Mouse (Mus musculus) left cerebral cortex, adult 2 months (tissue): Measurements from ENCODE around the gene Siglecg. TPM values are rescaled to one million over a fixed set of nuclear protein-coding genes. Genes with fewer than 3 reads are reported as not detected.
A peak's percentile ranks its signal among the peaks of the same experiment; 100 is the strongest.

Source experiments
- DNase-seq, 2 experiments: peaks; one replicate each; pipeline ENCODE4 v3.0.0; 2021 to 2022; ENCODE audit warnings: low spot score in 2 of 2, mixed read lengths in 1 of 2; ENCODE audit errors: extremely low spot score in 1 of 2
- H3K27ac ChIP-seq: fragments of 200-600 bp; 2 replicates; pipeline ENCODE4 v1.8.1; 2022
- H3K4me3 ChIP-seq: fragments of 200-600 bp; 2 replicates; pipeline ENCODE4 v1.8.1; 2022
- CTCF ChIP-seq: fragments of 200-600 bp; IDR thresholded peaks from 2 replicates; pipeline ENCODE4 v1.8.1; 2022; ENCODE audit warnings: antibody characterized with exemption, mild to moderate bottlenecking, moderate library complexity
- intact Hi-C: fragments of 180-260 bp; cut with DNase I; formaldehyde crosslinking; loops from one replicate; pipeline ENCODE4 v1.15.1; 2025
- total RNA-seq, 2 experiments: library from RNA; stranded (reverse); gene quantifications; 2 replicates each; pipeline ENCODE4 v1.2.3; 2021

Gene Siglecg
- total RNA-seq, 2 experiments from 2014 or later: not detected

- intact Hi-C loops: loop anchor here (5.0 to 10.0 kb wide), 3 partner anchors 49 to 231 kb away; partner anchors contain the start of genes Ctu1, Iglon5 and Zfp715
- Histone ChIP-seq H3K27ac (peak overlapping the region; percentile 89), H3K4me3 (peak overlapping the region; percentile 56)
- no peak for TF ChIP-seq CTCF
- peak; percentile 70 to 71 for DNase-seq
These were observed 35.3 kb downstream of the Siglecg start for GRCm38 (mm10) chr7:43443126-43443916.

- Histone ChIP-seq H3K27ac (peak within 1 kb of the TSS; percentile 89), H3K4me3 (peak within 1 kb of the TSS; percentile 56)
- intact Hi-C loops: loop anchor here (5.0 to 10.0 kb wide), 3 partner anchors 48 to 231 kb away; partner anchors contain the start of genes Ctu1, Iglon5 and Zfp715
- DNase-seq: peak; percentile 91 to 94
- TF ChIP-seq CTCF: no peak
These were observed 35.9 kb downstream of the Siglecg start, which contains the start of the genes Etfb and Gm45233 for GRCm38 (mm10) chr7:43443917-43444293. TSS of gene Etfb (plus strand) at chr7:43444083. TSS of gene Gm45233 (plus strand) at chr7:43444128.

GRCm38 (mm10) chr7:43447801-43448200, 39.8 kb downstream of the Siglecg start:
- DNase-seq: no peak
- Histone ChIP-seq H3K4me3 (no peak overlapping the region), H3K27ac (no peak overlapping the region)
- TF ChIP-seq CTCF: no peak
- intact Hi-C loops: loop anchor here (10.0 kb wide), 1 partner anchor 227 kb away; the partner anchor contains the start of gene Ctu1

DNA sequence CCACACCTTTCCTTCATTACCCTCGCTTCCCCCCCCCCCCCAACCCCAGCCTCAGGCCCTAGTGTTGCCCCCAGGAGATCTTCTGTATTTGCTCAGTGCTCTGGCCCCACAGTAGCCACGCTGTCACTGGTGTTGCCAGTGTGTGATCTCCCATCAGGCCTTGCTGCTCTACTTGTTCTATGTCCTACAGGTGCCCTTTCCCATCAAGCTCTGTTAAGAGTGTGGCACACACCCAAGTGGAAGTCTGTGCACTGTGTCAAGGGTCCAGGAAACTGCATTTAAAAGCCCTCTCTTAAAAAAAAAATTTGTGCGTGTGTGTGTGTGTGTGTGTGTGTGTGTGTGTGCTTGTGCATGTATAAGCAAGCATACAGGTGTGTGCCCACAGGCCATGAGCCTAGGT, 40.2 kb downstream of the Siglecg start:
- H3K27ac ChIP-seq: no peak overlapping the region
- no peak for TF ChIP-seq CTCF
- H3K4me3 ChIP-seq: no peak overlapping the region
- DNase-seq: no peak
- intact Hi-C loops: loop anchor here (10.0 kb wide), 1 partner anchor 227 kb away; the partner anchor contains the start of gene Ctu1

GRCm38 (mm10) chr7:43449811-43450210, 41.8 kb downstream of the Siglecg start:
- no peak overlapping the region for H3K4me3 ChIP-seq
- no peak for DNase-seq
- H3K27ac ChIP-seq: no peak overlapping the region
- intact Hi-C loops: loop anchor here (10.0 kb wide), 1 partner anchor 225 kb away; the partner anchor contains the start of gene Ctu1
- TF ChIP-seq CTCF: no peak

- no peak for DNase-seq
- no peak overlapping the region for H3K27ac ChIP-seq
- intact Hi-C loops: no loop called here
- no peak for TF ChIP-seq CTCF
- no peak overlapping the region for H3K4me3 ChIP-seq
These were observed 43.7 kb downstream of the Siglecg start for GRCm38 (mm10) chr7:43451726-43452125.

GRCm38 (mm10) chr7:43452609-43453008, 44.6 kb downstream of the Siglecg start:
- intact Hi-C loops: no loop called here
- no peak overlapping the region for H3K4me3 ChIP-seq
- TF ChIP-seq CTCF: peak; percentile 11

DNA sequence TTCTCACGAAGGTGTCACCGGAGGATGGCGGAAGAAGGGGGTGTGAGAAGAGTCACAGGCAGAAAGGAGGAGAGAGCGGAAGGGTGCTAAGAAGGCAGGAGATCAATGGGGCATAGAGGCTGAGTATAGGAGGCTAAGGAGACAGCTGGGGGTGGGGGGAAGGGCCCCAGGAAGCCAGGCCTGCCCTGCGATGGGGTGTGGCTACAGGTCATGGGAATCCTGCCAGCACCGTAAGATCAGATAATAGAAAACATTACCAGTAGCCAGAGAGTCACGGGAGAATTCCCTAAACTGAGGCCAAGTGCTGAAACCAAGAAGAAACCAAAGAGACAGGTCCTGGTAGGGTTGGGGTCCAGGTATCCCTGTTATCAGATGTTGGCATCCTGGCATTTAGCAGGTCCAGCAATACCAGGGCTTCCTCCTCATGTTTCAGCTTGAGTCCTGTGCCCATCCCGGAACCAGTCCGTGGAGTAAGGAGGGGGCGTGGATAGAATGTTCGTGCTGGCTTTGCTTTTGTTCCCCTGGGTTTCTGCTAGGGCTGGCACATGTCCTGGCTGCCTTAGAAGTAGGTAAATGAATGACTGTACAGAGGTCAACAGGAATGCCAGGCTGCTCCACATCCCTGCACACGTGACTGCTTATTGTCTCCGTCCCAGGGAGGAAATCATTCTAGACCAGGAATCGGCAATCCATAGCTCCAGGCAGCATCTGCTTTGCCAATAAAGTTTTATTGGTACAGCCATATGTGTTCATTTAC, 45.8 kb downstream of the Siglecg start:
- Histone ChIP-seq H3K4me3 (no peak overlapping the region), H3K27ac (no peak overlapping the region)
- no peak for TF ChIP-seq CTCF
- no peak for DNase-seq
- intact Hi-C loops: no loop called here

More at GRCm38 (mm10) chr7:43452609-43453008, 44.6 kb downstream of the Siglecg start:
- no peak overlapping the region for H3K27ac ChIP-seq
- no peak for DNase-seq

- DNase-seq: no peak
- Histone ChIP-seq H3K27ac (no peak overlapping the region), H3K4me3 (no peak overlapping the region)
- intact Hi-C loops: no loop called here
- TF ChIP-seq CTCF: no peak
These were observed 46.4 kb downstream of the Siglecg start for GRCm38 (mm10) chr7:43454371-43454770.

DNA sequence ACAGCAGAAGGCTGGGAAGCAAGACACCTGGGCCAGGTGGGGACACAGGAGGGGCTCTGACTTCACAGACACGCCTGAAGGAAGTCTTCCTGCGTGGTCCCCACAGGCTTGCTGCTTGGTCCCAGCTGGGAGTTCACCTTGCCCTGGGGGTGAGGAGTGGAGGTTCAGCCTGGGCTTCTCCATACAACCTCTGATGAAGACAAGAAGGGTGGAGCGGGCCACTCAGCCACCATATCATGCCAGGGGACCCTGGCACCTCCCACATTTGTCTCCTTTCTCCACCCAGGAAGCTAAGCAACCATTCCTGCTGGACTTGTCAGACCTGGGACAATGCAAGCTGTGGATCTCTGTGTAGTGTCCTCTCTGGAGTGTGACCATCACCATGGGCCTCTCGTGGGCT, 54.8 kb downstream of the Siglecg start, which contains the start of gene Vsig10l:
TSS of gene Vsig10l (plus strand) at position 301 of the 400 bp plus-strand sequence.
- no peak for DNase-seq
- no peak for TF ChIP-seq CTCF
- no peak within 1 kb of the TSS for H3K4me3 ChIP-seq
- intact Hi-C loops: no loop called here
- no peak within 1 kb of the TSS for H3K27ac ChIP-seq

DNA sequence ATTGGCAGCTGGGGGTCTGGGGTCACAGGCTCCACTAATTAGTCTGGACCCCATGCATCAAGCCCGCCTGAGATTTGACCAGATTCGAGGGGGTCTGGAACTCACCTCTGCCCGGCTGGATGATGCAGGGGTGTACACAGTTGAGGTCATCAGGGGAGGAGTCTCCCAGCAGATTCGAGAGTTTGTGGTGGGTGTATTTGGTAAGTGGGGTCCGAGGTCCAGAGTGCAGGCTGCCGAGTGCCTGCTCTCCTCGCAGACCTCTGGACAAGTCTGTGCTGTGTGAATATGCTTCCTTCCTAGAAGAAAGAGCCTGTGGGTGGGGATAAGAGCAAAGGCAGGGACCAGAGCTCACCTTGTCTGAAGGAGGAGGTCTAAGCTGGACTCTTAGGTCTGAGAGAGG, 56.0 kb downstream of the Siglecg start:
- intact Hi-C loops: no loop called here
- TF ChIP-seq CTCF: no peak
- Histone ChIP-seq H3K4me3 (no peak overlapping the region), H3K27ac (no peak overlapping the region)
- no peak for DNase-seq

- Histone ChIP-seq H3K27ac (no peak overlapping the region), H3K4me3 (peak overlapping the region; percentile 34)
- no peak for DNase-seq
- intact Hi-C loops: no loop called here
- TF ChIP-seq CTCF: peak; percentile 34; the same call in 1 of the 2 replicates
These were observed 56.9 kb downstream of the Siglecg start for GRCm38 (mm10) chr7:43464864-43465343.
